23 mouse cellular contexts compared by ENCODE assay signal in the genomic region with DNA sequence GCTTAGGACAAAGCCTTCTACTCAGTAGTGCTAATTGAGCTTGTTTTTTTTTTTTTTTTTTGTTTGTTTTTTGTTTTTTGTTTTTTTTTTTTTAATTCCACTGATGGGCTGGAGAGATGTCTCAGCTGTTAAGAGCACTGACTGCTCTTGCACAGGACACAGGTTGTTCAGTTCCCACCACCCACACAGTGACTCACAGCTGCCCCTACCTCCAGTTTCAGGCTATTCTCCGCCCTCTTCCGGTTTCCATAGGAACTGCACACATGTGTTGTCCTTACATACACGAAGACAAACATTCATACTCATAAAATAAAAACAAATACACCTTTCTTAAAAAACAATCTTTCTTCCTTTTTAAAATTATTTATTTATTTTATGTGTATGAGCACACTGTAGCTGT.
DNase-seq lines count a peak whose midpoint lies in the region.
"Had no signal": no experiment of that assay in that cellular context is flagged by ENCODE, and none has a peak within 500 bp of the region (broad histone marks: within the 10 kb centered on the region; RNA-seq: fewer than 3 reads in every experiment).

No protein-coding gene starts in this region.

- H3K27ac ChIP-seq in midbrain, embryonic 10.5 days (replicated peaks) = no peak overlapping the region
- H3K27ac ChIP-seq: embryonic facial prominence, embryonic 13.5 days; embryonic facial prominence, embryonic 15.5 days; forebrain, embryonic 10.5 days; forebrain, embryonic 12.5 days had no signal

- H3K4me1 ChIP-seq in midbrain, embryonic 10.5 days = peaks cover 5% of the 10 kb centered on the region; the same call in 1 of the 2 replicates
- H3K4me1 ChIP-seq: forebrain, embryonic 12.5 days had no signal

- H3K27me3 ChIP-seq in midbrain, embryonic 10.5 days (ENCODE audit: low read depth, poor library complexity, severe bottlenecking) = peaks cover 6% of the 10 kb centered on the region; the same call in 1 of the 2 replicates
- H3K27me3 ChIP-seq: CH12.LX; embryonic facial prominence, embryonic 13.5 days; embryonic facial prominence, embryonic 15.5 days; forebrain, embryonic 12.5 days; Patski had no signal

- no peaks in the 10 kb centered on the region for H3K9me3 ChIP-seq in midbrain, embryonic 10.5 days (replicated peaks)
- H3K9me3 ChIP-seq: embryonic facial prominence, embryonic 13.5 days; embryonic facial prominence, embryonic 15.5 days; forebrain, embryonic 10.5 days; forebrain, embryonic 12.5 days; G1E had no signal

- H3K4me3 ChIP-seq in midbrain, embryonic 10.5 days = no peak overlapping the region
- H3K4me3 ChIP-seq: embryonic facial prominence, embryonic 13.5 days; embryonic facial prominence, embryonic 15.5 days; erythroblast, embryonic 14.5 days; forebrain, embryonic 10.5 days; forebrain, embryonic 12.5 days had no signal

- H3K36me3 ChIP-seq in midbrain, embryonic 10.5 days = no peaks in the 10 kb centered on the region
- H3K36me3 ChIP-seq: embryonic facial prominence, embryonic 13.5 days; embryonic facial prominence, embryonic 15.5 days; forebrain, embryonic 10.5 days; forebrain, embryonic 12.5 days; G1E had no signal

- peak; percentile 75 for DNase-seq in heart, adult 11 months
- no peak for DNase-seq in heart, adult 18-20 months
- DNase-seq in R1 (ENCODE audit: low read depth, low spot score) = peak; percentile 63
- DNase-seq in midbrain, embryonic 10.5 days (ENCODE audit: low spot score) = no peak
- DNase-seq in cerebellum, adult 11 months = no peak
- DNase-seq: adrenal gland, adult 8-10 months; adrenal gland, postnatal 14 days; adrenal gland, postnatal 36 days; B cell, adult 2 months; cerebellum, adult 18-20 months; cerebellum, adult 8-10 months; cerebellum, adult 9-11 months; cerebellum, postnatal 14 days; cerebellum, postnatal 36 days; embryo, embryonic 11 days had no signal

- 87% methylated on average over 3 of the region's 3 CpGs for WGBS in midbrain, embryonic 10.5 days

Comparison
In these comparisons a context has a peak if more than half of its experiments do, and no peak if none do; other contexts are left out.
1. DNase-seq: peak in heart, adult 11 months (single experiment) and R1 (single experiment); none in heart, adult 18-20 months (0 of 2), midbrain, embryonic 10.5 days (single experiment) and cerebellum, adult 11 months (single experiment).